Mouse (Mus musculus) layer of hippocampus, adult 6 months (tissue): ENCODE measurements around the gene Krt18. TPM values are rescaled to one million over a fixed set of nuclear protein-coding genes. Genes with fewer than 3 reads are reported as not detected.

Source experiments
- long read RNA-seq, 2 experiments: library from polyadenylated mRNA; unstranded; transcript quantifications; one replicate each; pipeline ENCODE4 v2.0.0; 2019 to 2020
- polyA plus RNA-seq: library from polyadenylated mRNA; unstranded; fragments of <200 nt; fragmentation: Nextera tagmentation; gene quantifications from 2 replicates; pipeline ENCODE4 v1.2.3, GENCODE M21; 2021

Krt18 gene
- 2.5 and 32.1 TPM in 2 replicates for polyA plus RNA-seq
- long read RNA-seq, experiment 1, partial matches to known transcripts = 0 of 3 reads
- long read RNA-seq, experiment 1, other reads (novel, unspliced or antisense) = 0 of 3 reads
- long read RNA-seq, experiment 2, transcript Krt18-201 (7 exons, 1,437 nt) = major isoform, 10 of 10 reads
- long read RNA-seq, experiment 2, partial matches to known transcripts = 0 of 10 reads
- long read RNA-seq, experiment 2, other reads (novel, unspliced or antisense) = 0 of 10 reads

GRCm38 (mm10) chr15:102028040-102028439 lies at the start of gene Krt18:
Gene Krt18 (plus strand): TSS chr15:102028180.

GRCm38 (mm10) chr15:102004189-102004588 lies 23.8 kb upstream of the Krt18 start, which contains the start of gene Krt8:
Gene Krt8 (minus strand): TSS chr15:102004482.

GRCm38 (mm10) chr15:102073559-102074069 lies 45.6 kb downstream of the Krt18 start, which contains the start of gene Eif4b:
Gene Eif4b (plus strand): TSS chr15:102073773.

Other genes with a start within 250 kb of the Krt18 start
- not detected in 2 replicates for gene Krt72, start 241.7 kb upstream of the Krt18 start, polyA plus RNA-seq
- gene Krt73, start 225.8 kb upstream of the Krt18 start, polyA plus RNA-seq = 3.9 and 4.0 TPM in 2 replicates
- 0.48 and 1.0 TPM in 2 replicates for gene Krt2, start 210.0 kb upstream of the Krt18 start, polyA plus RNA-seq
- gene Krt1, start 177.4 kb upstream of the Krt18 start, polyA plus RNA-seq = 5.6 and 6.0 TPM in 2 replicates
- gene Krt77, start 158.5 kb upstream of the Krt18 start, polyA plus RNA-seq = 4.4 and 4.5 TPM in 2 replicates
- gene Krt76, start 135.3 kb upstream of the Krt18 start, polyA plus RNA-seq = not detected in 2 replicates
- gene Krt4, start 103.4 kb upstream of the Krt18 start, polyA plus RNA-seq = not detected in 2 replicates
- 0.67 and 0.80 TPM in 2 replicates for gene Krt79, start 87.9 kb upstream of the Krt18 start, polyA plus RNA-seq
- gene Krt78, start 73.9 kb upstream of the Krt18 start, polyA plus RNA-seq = not detected in 2 replicates
- gene Krt8, start 23.7 kb upstream of the Krt18 start, polyA plus RNA-seq = 0.53 and 5.4 TPM in 2 replicates
- gene Eif4b, start 45.6 kb downstream of the Krt18 start, polyA plus RNA-seq = 60.8 and 64.7 TPM in 2 replicates
- 3.7 and 6.3 TPM in 2 replicates for gene Tns2, start 72.2 kb downstream of the Krt18 start, polyA plus RNA-seq
- 24.4 and 24.7 TPM in 2 replicates for gene Spryd3, start 108.1 kb downstream of the Krt18 start, polyA plus RNA-seq
- gene Igfbp6, start 116.2 kb downstream of the Krt18 start, polyA plus RNA-seq = 43.5 and 48.0 TPM in 2 replicates
- gene Soat2, start 122.3 kb downstream of the Krt18 start, polyA plus RNA-seq = not detected in 2 replicates
- 4.8 and 5.1 TPM in 2 replicates for gene Zfp740, start 175.1 kb downstream of the Krt18 start, polyA plus RNA-seq
- 22.5 and 23.1 TPM in 2 replicates for gene Csad, start 176.5 kb downstream of the Krt18 start, polyA plus RNA-seq
- gene Itgb7, start 203.8 kb downstream of the Krt18 start, polyA plus RNA-seq = 0.64 and 1.4 TPM in 2 replicates
- 1.7 and 2.0 TPM in 2 replicates for gene Rarg, start 229.3 kb downstream of the Krt18 start, polyA plus RNA-seq
- not detected in 2 replicates for gene Gm9918, start 242.4 kb downstream of the Krt18 start, polyA plus RNA-seq